Mouse (Mus musculus): Measurements from ENCODE around the gene Ffar3. TPM values are rescaled to one million over a fixed set of nuclear protein-coding genes. Genes with fewer than 3 reads are reported as not detected.
"Not testable (repeated sequence)": the region's sequence is repeated elsewhere in the genome, so short reads cannot be mapped to it uniquely, and the experiment has no call there.

The Ffar3 gene
- polyA plus RNA-seq, 2 experiments from 2014 or later, result not detected

DNA sequence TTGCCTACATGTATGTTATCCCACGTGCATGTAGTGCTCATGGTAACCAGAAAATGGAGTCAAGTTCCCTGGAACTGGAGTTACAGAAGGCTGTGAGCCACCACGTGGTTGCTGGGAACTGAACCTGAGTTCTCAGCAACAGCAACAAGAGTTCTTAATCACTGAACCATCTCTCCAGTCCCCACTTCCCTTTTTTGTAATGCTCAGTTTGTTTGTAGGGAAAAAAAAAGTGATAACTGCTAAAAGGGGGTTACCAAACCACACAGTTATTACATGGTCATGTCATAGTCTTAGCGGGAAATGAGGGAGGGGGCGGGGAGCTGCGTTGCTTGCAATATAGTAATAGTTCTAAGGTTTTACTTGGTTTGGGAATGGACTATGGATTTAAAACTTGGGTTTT lies 13.9 kb downstream of the Ffar3 start:
- ATAC-seq, result no peak

DNA sequence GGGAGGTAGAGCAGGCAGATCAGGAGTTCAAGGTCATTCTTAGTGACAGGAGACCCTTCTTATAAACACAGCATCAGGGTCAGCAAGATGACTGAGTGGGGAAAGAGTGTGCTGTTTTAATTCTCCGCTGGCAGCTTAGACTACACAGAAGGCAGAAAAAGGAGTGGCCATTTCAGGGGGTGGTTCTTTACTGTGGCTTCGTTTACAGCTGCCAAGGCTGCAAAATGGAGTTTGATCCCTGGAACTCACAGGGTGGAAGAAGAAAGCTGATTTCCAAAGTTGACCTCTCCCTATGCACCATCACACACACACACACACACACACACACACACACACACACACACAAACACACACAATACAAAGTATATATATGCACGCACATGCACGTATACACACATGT lies 14.6 kb downstream of the Ffar3 start:
- no peak for ATAC-seq

DNA sequence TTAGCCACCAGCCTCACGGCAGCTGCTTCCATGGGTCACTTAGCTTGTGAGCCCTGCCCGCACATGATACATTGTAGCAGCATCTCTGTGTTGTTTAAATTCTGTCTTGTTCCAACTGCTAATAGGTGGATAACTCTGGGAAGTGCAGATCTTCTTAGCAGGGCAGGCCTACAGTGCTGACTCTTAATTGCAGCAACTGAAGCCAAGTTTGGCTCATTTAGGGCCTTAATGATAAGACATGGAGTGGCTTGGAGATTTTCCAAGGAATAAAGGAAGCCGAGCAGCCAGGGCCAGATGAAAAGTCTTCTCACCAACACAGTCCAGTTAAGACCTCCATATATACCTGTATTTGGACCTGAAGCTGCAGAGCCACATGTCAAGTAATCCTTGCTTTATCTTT lies 15.7 kb downstream of the Ffar3 start:
- ATAC-seq, result no peak

- no peak for ATAC-seq
Observed at GRCm38 (mm10) chr7:30837277-30837676, 18.7 kb downstream of the Ffar3 start.

- ATAC-seq, result not testable (repeated sequence)
Observed at GRCm38 (mm10) chr7:30832684-30833083, 23.3 kb downstream of the Ffar3 start.

- no peak for ATAC-seq
Observed at GRCm38 (mm10) chr7:30832261-30832660, 23.7 kb downstream of the Ffar3 start.

- ATAC-seq, result no peak
Observed at GRCm38 (mm10) chr7:30829428-30829827, 26.6 kb downstream of the Ffar3 start.

- ATAC-seq, result not testable (repeated sequence)
Observed at GRCm38 (mm10) chr7:30828871-30829270, 27.1 kb downstream of the Ffar3 start.

DNA sequence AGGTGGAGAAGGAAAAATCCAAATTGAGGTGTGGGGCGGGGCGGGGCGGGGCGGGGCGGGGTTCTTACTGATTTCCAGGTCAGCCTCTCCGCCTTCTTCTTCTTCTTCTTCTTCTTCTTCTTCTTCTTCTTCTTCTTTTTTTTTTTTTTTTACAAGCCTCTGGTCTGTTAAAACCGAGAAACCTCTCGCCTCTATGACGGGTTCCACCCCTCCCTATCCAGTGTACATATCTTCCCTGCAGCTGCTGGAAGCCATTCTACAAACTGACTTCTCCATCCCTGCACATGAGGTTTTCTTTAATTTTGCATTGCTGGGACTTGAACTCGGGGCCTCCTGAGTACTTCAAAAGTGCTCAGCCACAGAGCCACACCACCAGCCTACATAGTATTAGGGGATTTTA lies 29.3 kb downstream of the Ffar3 start:
- ATAC-seq, result no peak

- no peak for ATAC-seq
Observed at GRCm38 (mm10) chr7:30824306-30824705, 31.7 kb downstream of the Ffar3 start.

- no peak for ATAC-seq
Observed at GRCm38 (mm10) chr7:30823675-30824074, 32.3 kb downstream of the Ffar3 start, which contains the start of gene Ffar2. TSS of gene Ffar2 (minus strand) at chr7:30823775.

DNA sequence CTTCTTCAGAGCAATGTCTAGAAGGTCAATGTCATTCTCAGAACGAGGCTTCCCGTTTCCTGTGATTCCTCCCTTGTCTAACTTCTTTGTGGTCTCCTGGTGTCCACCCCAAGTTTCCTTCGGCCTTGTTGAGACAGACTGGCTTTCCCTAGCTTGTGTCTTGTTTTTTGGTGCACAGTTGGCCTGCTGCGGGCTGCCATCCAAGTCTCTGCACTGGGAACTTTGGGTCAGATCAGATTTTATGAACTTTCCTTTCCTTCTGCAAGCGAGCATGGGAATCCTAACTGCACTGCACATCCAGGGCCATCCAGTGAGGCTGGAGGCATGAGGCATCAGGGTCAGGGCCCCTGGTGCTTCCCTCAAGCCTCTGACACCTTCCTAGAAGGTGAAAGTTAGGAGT lies 34.4 kb downstream of the Ffar3 start:
- ATAC-seq, result no peak

DNA sequence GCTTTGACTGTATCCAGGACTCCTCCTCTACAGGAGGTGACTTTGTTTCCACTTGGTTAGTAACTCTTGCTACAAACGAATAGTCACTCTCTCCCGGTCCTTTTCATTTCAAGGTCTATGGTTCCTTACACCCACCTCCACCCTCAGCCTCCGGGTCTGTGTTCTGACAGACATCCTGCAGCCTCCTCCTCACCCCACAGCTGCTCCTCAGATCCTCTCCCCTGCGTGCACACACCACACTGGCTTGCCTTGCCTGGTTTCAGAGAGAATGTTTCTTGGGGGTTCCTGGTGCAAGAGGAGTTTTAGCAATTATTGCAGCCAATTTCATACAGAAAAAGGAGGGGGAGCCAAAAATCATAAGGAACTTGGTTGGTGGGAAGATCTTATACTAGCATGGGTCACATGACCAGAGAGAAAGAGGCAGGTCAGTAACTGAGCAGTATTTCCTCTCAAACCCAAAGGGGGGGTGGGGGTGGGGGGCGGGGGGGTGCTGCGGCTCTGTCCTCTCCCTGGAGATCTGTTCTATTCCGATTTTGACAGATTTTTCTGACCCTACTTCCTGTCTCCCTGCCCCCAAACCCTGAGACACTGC lies 35.0 kb downstream of the Ffar3 start:
- no peak for ATAC-seq

- ATAC-seq, result no peak
Observed at GRCm38 (mm10) chr7:30820131-30820530, 35.8 kb downstream of the Ffar3 start.

DNA sequence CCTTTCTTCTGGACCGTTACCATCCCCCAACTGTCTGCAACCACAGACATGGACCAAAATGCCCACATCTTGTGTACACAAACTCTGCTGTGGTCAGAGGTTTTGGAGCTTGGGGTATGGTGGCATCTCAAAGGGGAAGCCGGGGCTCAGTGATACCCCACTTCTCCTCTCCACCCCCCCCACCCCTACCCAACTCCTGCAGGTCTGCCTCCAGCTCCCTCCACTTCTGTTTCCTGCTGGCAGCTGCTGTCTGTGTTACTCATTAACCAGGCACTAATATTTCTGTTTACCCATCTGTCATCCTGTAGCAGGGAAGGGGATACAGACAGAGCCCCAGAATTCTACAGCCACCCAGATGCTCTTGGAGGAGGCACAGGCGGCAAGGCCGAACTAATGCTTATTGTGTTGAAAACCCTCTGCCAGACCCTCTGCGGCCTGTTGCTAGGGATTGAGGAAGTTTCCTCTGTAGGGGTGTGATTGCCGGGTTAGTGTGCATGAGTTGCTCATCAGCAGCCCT lies 43.6 kb downstream of the Ffar3 start:
- no peak for ATAC-seq

- ATAC-seq, result no peak
Observed at GRCm38 (mm10) chr7:30811757-30812290, 44.2 kb downstream of the Ffar3 start.

GRCm38 (mm10) chr7:30810319-30810718 lies 45.7 kb downstream of the Ffar3 start:
- ATAC-seq, result no peak

DNA sequence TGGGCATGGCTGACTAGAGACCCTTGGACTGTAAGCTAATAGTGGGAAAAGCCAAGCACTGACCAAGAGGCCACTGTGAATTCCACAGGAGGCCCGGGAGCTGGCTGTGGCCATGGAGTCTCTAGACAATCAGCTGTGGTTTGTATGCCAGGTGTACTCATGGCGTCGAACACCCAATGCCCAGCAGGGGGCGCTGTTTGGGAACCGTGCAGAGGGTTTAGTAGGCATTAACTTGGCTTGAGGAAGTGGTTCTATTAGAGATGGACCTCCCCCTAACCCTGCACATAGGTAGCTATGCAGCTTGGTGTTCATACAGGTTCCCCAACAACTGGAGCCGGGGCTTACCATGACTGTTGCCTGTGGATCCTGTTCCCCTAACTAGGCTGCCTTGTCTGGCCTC lies 50.1 kb downstream of the Ffar3 start:
- ATAC-seq, result no peak

Other genes with a start within 250 kb of the Ffar3 start
- gene Upk1a, start 243.3 kb downstream of the Ffar3 start, polyA plus RNA-seq (2017; shearing (Covaris generic)), result 1 to 10 TPM; 2.2 to 3.3 TPM
- gene Cox6b1, start 230.0 kb downstream of the Ffar3 start, polyA plus RNA-seq (2017; shearing (Covaris generic)), result 100 to 1,000 TPM; 421 to 746 TPM
- not detected for gene Etv2, start 220.3 kb downstream of the Ffar3 start, polyA plus RNA-seq (2017; shearing (Covaris generic))
- gene Rbm42, start 205.9 kb downstream of the Ffar3 start, polyA plus RNA-seq (2017; shearing (Covaris generic)), result 10 to 100 TPM; 25.6 to 37.9 TPM
- gene Haus5, start 191.2 kb downstream of the Ffar3 start, polyA plus RNA-seq (2017; shearing (Covaris generic)), result 10 to 100 TPM; 20.0 to 20.4 TPM
- gene Pmis2, start 184.6 kb downstream of the Ffar3 start, polyA plus RNA-seq (2017; shearing (Covaris generic)), result not detected
- gene 2200002J24Rik, start 157.3 kb downstream of the Ffar3 start, polyA plus RNA-seq (2017; shearing (Covaris generic)), result not detected
- gene Atp4a, start 144.0 kb downstream of the Ffar3 start, polyA plus RNA-seq (2017; shearing (Covaris generic)), result not detected
- 10 to 100 TPM; 46.6 to 48.1 TPM for gene Tmem147, start 126.6 kb downstream of the Ffar3 start, polyA plus RNA-seq (2017; shearing (Covaris generic))
- gene Gapdhs, start 112.5 kb downstream of the Ffar3 start, polyA plus RNA-seq (2017; shearing (Covaris generic)), result not detected
- gene Sbsn, start 104.7 kb downstream of the Ffar3 start, polyA plus RNA-seq (2017; shearing (Covaris generic)), result under 1 TPM in 1 of 2 experiments, not detected in 1; 0.69 TPM
- gene Dmkn, start 92.4 kb downstream of the Ffar3 start, polyA plus RNA-seq (2017; shearing (Covaris generic)), result under 1 TPM in 1 of 2 experiments, not detected in 1; 0.17 TPM
- not detected for gene Krtdap, start 68.3 kb downstream of the Ffar3 start, polyA plus RNA-seq (2017; shearing (Covaris generic))
- gene Ffar2, start 32.4 kb downstream of the Ffar3 start, polyA plus RNA-seq (2017; shearing (Covaris generic)), result under 1 TPM; 0.22 to 0.68 TPM
- under 1 TPM; 0.19 to 0.28 TPM for gene Ffar1, start 5.4 kb upstream of the Ffar3 start, polyA plus RNA-seq (2017; shearing (Covaris generic))
- 1 to 10 TPM; 4.5 to 9.3 TPM for gene Cd22, start 24.2 kb upstream of the Ffar3 start, polyA plus RNA-seq (2017; shearing (Covaris generic))
- not detected for gene Mag, start 58.7 kb upstream of the Ffar3 start, polyA plus RNA-seq (2017; shearing (Covaris generic))
- gene Hamp2, start 68.5 kb upstream of the Ffar3 start, polyA plus RNA-seq (2017; shearing (Covaris generic)), result not detected
- gene Hamp, start 87.9 kb upstream of the Ffar3 start, polyA plus RNA-seq (2017; shearing (Covaris generic)), result not detected
- gene Usf2, start 100.6 kb upstream of the Ffar3 start, polyA plus RNA-seq (2017; shearing (Covaris generic)), result 10 to 100 TPM; 11.9 to 14.2 TPM
- gene Lsr, start 117.3 kb upstream of the Ffar3 start, polyA plus RNA-seq (2017; shearing (Covaris generic)), result 1 to 10 TPM; 1.6 to 2.6 TPM
- under 1 TPM; 0.55 to 0.86 TPM for gene Fam187b, start 117.6 kb upstream of the Ffar3 start, polyA plus RNA-seq (2017; shearing (Covaris generic))
- gene Fxyd5, start 186.3 kb upstream of the Ffar3 start, polyA plus RNA-seq (2017; shearing (Covaris generic)), result 1,000 to 10,000 TPM; 2,132 to 2,220 TPM
- not detected for gene Fxyd7, start 195.3 kb upstream of the Ffar3 start, polyA plus RNA-seq (2017; shearing (Covaris generic))
- gene Fxyd1, start 201.0 kb upstream of the Ffar3 start, polyA plus RNA-seq (2017; shearing (Covaris generic)), result not detected
- under 1 TPM in 1 of 2 experiments, not detected in 1; 0.19 TPM for gene Lgi4, start 203.2 kb upstream of the Ffar3 start, polyA plus RNA-seq (2017; shearing (Covaris generic))
- gene Fxyd3, start 220.5 kb upstream of the Ffar3 start, polyA plus RNA-seq (2017; shearing (Covaris generic)), result not detected

Data from activated CD4-positive, CD25-positive, alpha-beta regulatory T cell, adult 4 months (primary cell).